In the genomic region with DNA sequence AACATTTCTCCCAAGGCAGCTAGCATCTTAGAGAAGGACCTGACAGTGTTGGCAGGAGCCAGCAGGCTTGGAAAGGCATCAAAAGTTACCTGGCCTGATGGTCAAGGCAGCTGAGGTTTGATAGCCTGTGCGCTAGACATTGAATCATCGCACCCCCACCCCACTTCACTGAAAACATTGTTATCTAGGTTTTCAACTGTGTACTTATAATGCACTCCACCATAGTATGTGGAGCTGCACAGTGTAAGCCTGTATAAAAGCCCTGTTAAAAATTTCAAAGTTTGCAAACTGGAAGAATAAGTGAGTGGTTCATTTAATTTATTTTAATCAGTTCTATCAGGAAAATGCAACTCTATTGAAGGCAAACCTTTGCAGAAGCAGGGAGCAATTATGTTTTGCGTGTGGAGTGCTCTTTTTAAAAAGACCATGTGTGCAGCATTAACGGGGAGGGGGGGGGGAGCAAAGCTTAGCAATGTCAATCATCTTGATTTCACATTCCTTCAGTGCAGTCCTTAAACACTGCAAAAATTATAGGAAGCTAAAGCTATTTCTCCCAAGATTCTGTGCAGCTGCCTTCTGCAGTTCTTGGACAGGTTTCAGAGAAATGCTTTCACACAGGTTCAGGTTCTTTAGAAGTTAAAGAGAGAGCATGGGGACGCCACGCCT, we compare ENCODE assay signal across 21 mouse cellular contexts.
A peak's percentile ranks its signal among the peaks of the same experiment; 100 is the strongest.
DNase-seq lines count a peak whose midpoint lies in the region; ATAC-seq lines count a peak whose summit lies in the region.
"Had no signal": no experiment of that assay in that cellular context is flagged by ENCODE, and none has a peak within 500 bp of the region (broad histone marks: within the 10 kb centered on the region; RNA-seq: fewer than 3 reads in every experiment).

No protein-coding gene starts in this region.

- no peak overlapping the region for H3K4me2 ChIP-seq in limb, embryonic 13.5 days (replicated peaks)
- no peak overlapping the region for H3K4me2 ChIP-seq in embryonic facial prominence, embryonic 14.5 days (ENCODE audit: low read depth, low read length)
- no peak overlapping the region for H3K4me2 ChIP-seq in kidney, embryonic 16.5 days (replicated peaks; ENCODE audit: low read depth, low read length)
- H3K4me2 ChIP-seq: embryonic facial prominence, embryonic 15.5 days; hindbrain, embryonic 15.5 days; kidney, embryonic 15.5 days; midbrain, embryonic 12.5 days had no signal

- peaks cover 32% of the 10 kb centered on the region for H3K4me1 ChIP-seq in limb, embryonic 13.5 days
- H3K4me1 ChIP-seq in limb, embryonic 10.5 days: peaks cover 25% of the 10 kb centered on the region
- peaks cover 18% of the 10 kb centered on the region for H3K4me1 ChIP-seq in embryonic facial prominence, embryonic 14.5 days (ENCODE audit: control insufficient read depth, insufficient read depth, low read length)
- peaks cover 12% of the 10 kb centered on the region for H3K4me1 ChIP-seq in kidney, embryonic 16.5 days (ENCODE audit: insufficient read depth, low read length)
- H3K4me1 ChIP-seq: heart, embryonic 10.5 days had no signal

- no peaks in the 10 kb centered on the region for H3K36me3 ChIP-seq in limb, embryonic 13.5 days
- H3K36me3 ChIP-seq in limb, embryonic 10.5 days: no peaks in the 10 kb centered on the region
- no peaks in the 10 kb centered on the region for H3K36me3 ChIP-seq in embryonic facial prominence, embryonic 14.5 days (ENCODE audit: control insufficient read depth, insufficient read depth, low read length)
- no peaks in the 10 kb centered on the region for H3K36me3 ChIP-seq in kidney, embryonic 16.5 days (ENCODE audit: insufficient read depth, low read length)
- H3K36me3 ChIP-seq: embryonic facial prominence, embryonic 15.5 days; heart, embryonic 10.5 days; hindbrain, embryonic 15.5 days; kidney, embryonic 15.5 days; midbrain, embryonic 12.5 days had no signal

- no peaks in the 10 kb centered on the region for H3K27me3 ChIP-seq in limb, embryonic 13.5 days
- H3K27me3 ChIP-seq in limb, embryonic 10.5 days (ENCODE audit: low read depth, poor library complexity, severe bottlenecking): no peaks in the 10 kb centered on the region
- no peaks in the 10 kb centered on the region for H3K27me3 ChIP-seq in embryonic facial prominence, embryonic 14.5 days (replicated peaks; ENCODE audit: control insufficient read depth, insufficient read depth, low read length)
- no peaks in the 10 kb centered on the region for H3K27me3 ChIP-seq in kidney, embryonic 16.5 days (ENCODE audit: insufficient read depth, low read length)
- H3K27me3 ChIP-seq: embryonic facial prominence, embryonic 15.5 days; hindbrain, embryonic 15.5 days; kidney, embryonic 15.5 days; midbrain, embryonic 12.5 days had no signal

- WGBS in limb, embryonic 13.5 days: 57% methylated on average over 6 of the region's 6 CpGs
- 87% methylated on average over 6 of the region's 6 CpGs for WGBS in limb, embryonic 10.5 days
- WGBS in embryonic facial prominence, embryonic 14.5 days: 42% methylated on average over 6 of the region's 6 CpGs
- 82% methylated on average over 6 of the region's 6 CpGs for WGBS in kidney, embryonic 16.5 days

- no peak overlapping the region; the same call in 1 of the 2 replicates for H3K27ac ChIP-seq in limb, embryonic 13.5 days
- no peak overlapping the region for H3K27ac ChIP-seq in limb, embryonic 10.5 days
- H3K27ac ChIP-seq in embryonic facial prominence, embryonic 14.5 days (replicated peaks; ENCODE audit: low read depth, low read length): no peak overlapping the region
- no peak overlapping the region for H3K27ac ChIP-seq in kidney, embryonic 16.5 days (ENCODE audit: low read length)
- H3K27ac ChIP-seq: embryonic facial prominence, embryonic 15.5 days; heart, embryonic 10.5 days; kidney, embryonic 15.5 days; macrophage; midbrain, embryonic 12.5 days; stomach, postnatal 0 days had no signal

- no peak overlapping the region for H3K4me3 ChIP-seq in limb, embryonic 13.5 days
- no peak overlapping the region for H3K4me3 ChIP-seq in limb, embryonic 10.5 days
- H3K4me3 ChIP-seq in embryonic facial prominence, embryonic 14.5 days (ENCODE audit: low read depth, low read length): no peak overlapping the region
- H3K4me3 ChIP-seq in kidney, embryonic 16.5 days (ENCODE audit: low read length): no peak overlapping the region
- H3K4me3 ChIP-seq: embryonic facial prominence, embryonic 15.5 days; heart, embryonic 10.5 days; hindbrain, embryonic 15.5 days; kidney, embryonic 15.5 days; midbrain, embryonic 12.5 days had no signal

- no peak overlapping the region for H3K9ac ChIP-seq in limb, embryonic 13.5 days
- H3K9ac ChIP-seq in embryonic facial prominence, embryonic 14.5 days (ENCODE audit: low read depth, low read length): no peak overlapping the region
- no peak overlapping the region for H3K9ac ChIP-seq in kidney, embryonic 16.5 days (replicated peaks; ENCODE audit: low read length)
- H3K9ac ChIP-seq: embryonic facial prominence, embryonic 15.5 days; hindbrain, embryonic 15.5 days; kidney, embryonic 15.5 days; midbrain, embryonic 12.5 days had no signal

- peak; percentile 51; the same call in 1 of the 2 replicates for ATAC-seq in limb, embryonic 13.5 days (ENCODE audit: low FRiP score, low read depth)
- peak; percentile 50 for ATAC-seq in embryonic facial prominence, embryonic 14.5 days (ENCODE audit: low read depth)
- ATAC-seq in kidney, embryonic 16.5 days (ENCODE audit: low FRiP score, low TSS enrichment): no peak
- ATAC-seq: activated CD4-positive, CD25-positive, alpha-beta regulatory T cell, adult 4 months; CD4-positive, CD25-positive, alpha-beta regulatory T cell, adult 4 months; intestine, postnatal 0 days had no signal

- DNase-seq in cerebellum, postnatal 14 days: peak; percentile 18
- DNase-seq in cerebellum, postnatal 4 days (ENCODE audit: low spot score in 2 of 2): no peak
- DNase-seq in limb, embryonic 10.5 days (ENCODE audit: low spot score): no peak
- peak; percentile 39 for DNase-seq in brain, adult 2 months (ENCODE audit: low read depth, low spot score)
- DNase-seq in embryonic facial prominence, embryonic 14.5 days (ENCODE audit: low spot score): peak; percentile 41
- no peak for DNase-seq in embryo, embryonic 10.5 days (ENCODE audit: low spot score)
- DNase-seq: adrenal gland, postnatal 10 days; cerebellum, adult 11 months; cerebellum, postnatal 36 days had no signal

- no peaks in the 10 kb centered on the region for H3K9me3 ChIP-seq in limb, embryonic 13.5 days
- no peaks in the 10 kb centered on the region for H3K9me3 ChIP-seq in limb, embryonic 10.5 days (replicated peaks)
- no peaks in the 10 kb centered on the region for H3K9me3 ChIP-seq in embryonic facial prominence, embryonic 14.5 days (ENCODE audit: control insufficient read depth, low read length)
- no peaks in the 10 kb centered on the region for H3K9me3 ChIP-seq in kidney, embryonic 16.5 days (ENCODE audit: low read length)
- H3K9me3 ChIP-seq: embryonic facial prominence, embryonic 15.5 days; heart, embryonic 10.5 days; hindbrain, embryonic 15.5 days; kidney, embryonic 15.5 days; midbrain, embryonic 12.5 days had no signal

Comparison
In these comparisons a context has a peak if more than half of its experiments do, and no peak if none do; other contexts are left out.
1. DNase-seq: peak in cerebellum, postnatal 14 days (2 of 2), brain, adult 2 months (single experiment) and embryonic facial prominence, embryonic 14.5 days (single experiment); none in cerebellum, postnatal 4 days (0 of 2), limb, embryonic 10.5 days (single experiment) and embryo, embryonic 10.5 days (single experiment).